Mouse (Mus musculus): ENCODE data around the gene H6pd. TPM values are rescaled to one million over a fixed set of nuclear protein-coding genes. Genes with fewer than 3 reads are reported as not detected.

H6pd gene
- polyA plus RNA-seq, 1 experiment from 2014 or later = 1.9 TPM

- no peak overlapping the region for H3K9ac ChIP-seq (replicated peaks)
- H3K36me3 ChIP-seq = no peaks in the 10 kb centered on the region
- no peaks in the 10 kb centered on the region for H3K9me3 ChIP-seq
- WGBS = 74% methylated on average over 7 of the region's 7 CpGs
- no peak overlapping the region for H3K27ac ChIP-seq
- ATAC-seq = no peak
- H3K4me3 ChIP-seq (replicated peaks) = no peak overlapping the region
- no peaks in the 10 kb centered on the region for H3K4me1 ChIP-seq (replicated peaks)
- no peaks in the 10 kb centered on the region for H3K27me3 ChIP-seq
- H3K4me2 ChIP-seq (replicated peaks) = no peak overlapping the region
Observed at GRCm38 (mm10) chr4:150015436-150015835, 6.6 kb upstream of the H6pd start.

GRCm38 (mm10) chr4:150014378-150015091 is 5.7 kb upstream of the H6pd start:
- H3K9ac ChIP-seq (replicated peaks) = no peak overlapping the region
- no peaks in the 10 kb centered on the region for H3K27me3 ChIP-seq
- H3K36me3 ChIP-seq = no peaks in the 10 kb centered on the region
- H3K27ac ChIP-seq = no peak overlapping the region
- 91% methylated on average over 4 of the region's 4 CpGs for WGBS
- ATAC-seq = no peak
- no peak overlapping the region for H3K4me3 ChIP-seq (replicated peaks)
- H3K4me2 ChIP-seq (replicated peaks) = no peak overlapping the region
- no peaks in the 10 kb centered on the region for H3K9me3 ChIP-seq
- H3K4me1 ChIP-seq (replicated peaks) = no peaks in the 10 kb centered on the region

GRCm38 (mm10) chr4:150013805-150014204 is 5.0 kb upstream of the H6pd start:
- ATAC-seq = no peak
- Histone ChIP-seq H3K4me3 (replicated peaks) (no peak overlapping the region), H3K9ac (replicated peaks) (no peak overlapping the region), H3K27ac (no peak overlapping the region), H3K4me2 (replicated peaks) (no peak overlapping the region), H3K27me3 (no peaks in the 10 kb centered on the region), H3K4me1 (replicated peaks) (0 out of 2 replicates have a peak, but pooled peaks cover 3% of the 10 kb centered on the region), H3K36me3 (no peaks in the 10 kb centered on the region), H3K9me3 (no peaks in the 10 kb centered on the region)
- WGBS = 86% methylated on average over 5 of the region's 5 CpGs

- no peaks in the 10 kb centered on the region for H3K9me3 ChIP-seq
- H3K4me2 ChIP-seq (replicated peaks) = no peak overlapping the region
- no peak for ATAC-seq
- H3K36me3 ChIP-seq = no peaks in the 10 kb centered on the region
- no peak overlapping the region for H3K9ac ChIP-seq (replicated peaks)
- no peak overlapping the region for H3K4me3 ChIP-seq (replicated peaks)
- 0 out of 2 replicates have a peak, but pooled peaks cover 3% of the 10 kb centered on the region for H3K4me1 ChIP-seq (replicated peaks)
- no peak overlapping the region for H3K27ac ChIP-seq
- no peaks in the 10 kb centered on the region for H3K27me3 ChIP-seq
- 88% methylated on average over 8 of the region's 8 CpGs for WGBS
Observed at GRCm38 (mm10) chr4:150013186-150013690, 4.4 kb upstream of the H6pd start.

GRCm38 (mm10) chr4:150012322-150012723 is 3.5 kb upstream of the H6pd start:
- Histone ChIP-seq H3K4me1 (replicated peaks) (0 out of 2 replicates have a peak, but pooled peaks cover 6% of the 10 kb centered on the region), H3K9me3 (no peaks in the 10 kb centered on the region), H3K9ac (replicated peaks) (no peak overlapping the region), H3K4me3 (replicated peaks) (no peak overlapping the region), H3K27me3 (peaks cover 3% of the 10 kb centered on the region; the same call in 1 of the 2 replicates), H3K4me2 (replicated peaks) (no peak overlapping the region), H3K27ac (no peak overlapping the region), H3K36me3 (no peaks in the 10 kb centered on the region)
- ATAC-seq = no peak
- 86% methylated on average over 4 of the region's 4 CpGs for WGBS

GRCm38 (mm10) chr4:150011564-150012321 is 2.9 kb upstream of the H6pd start:
- Histone ChIP-seq H3K9ac (replicated peaks) (no peak overlapping the region), H3K27ac (no peak overlapping the region), H3K4me1 (replicated peaks) (0 out of 2 replicates have a peak, but pooled peaks cover 6% of the 10 kb centered on the region), H3K36me3 (no peaks in the 10 kb centered on the region), H3K4me3 (replicated peaks) (no peak overlapping the region), H3K4me2 (replicated peaks) (no peak overlapping the region), H3K27me3 (peaks cover 3% of the 10 kb centered on the region; the same call in 1 of the 2 replicates), H3K9me3 (no peaks in the 10 kb centered on the region)
- no peak for ATAC-seq
- 62% methylated on average over 10 of the region's 10 CpGs for WGBS

GRCm38 (mm10) chr4:150010054-150010730 is 1.4 kb upstream of the H6pd start:
- 87% methylated on average over 6 of the region's 6 CpGs for WGBS

GRCm38 (mm10) chr4:150009587-150009930 is 736 bp upstream of the H6pd start:
- H3K27ac ChIP-seq = no peak overlapping the region
- ATAC-seq = 0 out of 2 replicates have a peak, but pooled peaks have one; percentile 10
- H3K9ac ChIP-seq (replicated peaks) = no peak overlapping the region
- WGBS = 83% methylated on average over 6 of the region's 6 CpGs
- H3K27me3 ChIP-seq = peaks cover 3% of the 10 kb centered on the region; the same call in 1 of the 2 replicates
- H3K4me1 ChIP-seq (replicated peaks) = 0 out of 2 replicates have a peak, but pooled peaks cover 6% of the 10 kb centered on the region
- no peak overlapping the region for H3K4me3 ChIP-seq (replicated peaks)
- H3K9me3 ChIP-seq = no peaks in the 10 kb centered on the region
- H3K4me2 ChIP-seq (replicated peaks) = no peak overlapping the region
- H3K36me3 ChIP-seq = no peaks in the 10 kb centered on the region

More at GRCm38 (mm10) chr4:150010054-150010730, 1.4 kb upstream of the H6pd start:
- Histone ChIP-seq H3K9me3 (no peaks in the 10 kb centered on the region), H3K4me3 (replicated peaks) (no peak overlapping the region), H3K9ac (replicated peaks) (no peak overlapping the region), H3K4me2 (replicated peaks) (no peak overlapping the region), H3K36me3 (no peaks in the 10 kb centered on the region), H3K27me3 (peaks cover 3% of the 10 kb centered on the region; the same call in 1 of the 2 replicates), H3K27ac (no peak overlapping the region), H3K4me1 (replicated peaks) (0 out of 2 replicates have a peak, but pooled peaks cover 6% of the 10 kb centered on the region)
- ATAC-seq = no peak

GRCm38 (mm10) chr4:150008325-150008852 is 434 bp downstream of the H6pd start:
- Histone ChIP-seq H3K9me3 (no peaks in the 10 kb centered on the region), H3K4me1 (replicated peaks) (0 out of 2 replicates have a peak, but pooled peaks cover 6% of the 10 kb centered on the region), H3K4me3 (replicated peaks) (peak overlapping the region; percentile 57), H3K27me3 (peaks cover 3% of the 10 kb centered on the region; the same call in 1 of the 2 replicates), H3K27ac (peak overlapping the region; percentile 78), H3K36me3 (no peaks in the 10 kb centered on the region), H3K9ac (replicated peaks) (peak overlapping the region; percentile 74), H3K4me2 (replicated peaks) (peak overlapping the region; percentile 79)
- peak; percentile 88 for ATAC-seq
- under 1% methylated on average over 40 of the region's 42 CpGs for WGBS

GRCm38 (mm10) chr4:150007444-150007843 is 1.4 kb downstream of the H6pd start:
- Histone ChIP-seq H3K9ac (replicated peaks) (no peak overlapping the region), H3K4me2 (replicated peaks) (peak overlapping the region; percentile 79; the same call in 1 of the 2 replicates), H3K36me3 (no peaks in the 10 kb centered on the region), H3K4me1 (replicated peaks) (0 out of 2 replicates have a peak, but pooled peaks cover 6% of the 10 kb centered on the region), H3K27ac (no peak overlapping the region), H3K27me3 (peaks cover 3% of the 10 kb centered on the region; the same call in 1 of the 2 replicates), H3K4me3 (replicated peaks) (no peak overlapping the region), H3K9me3 (no peaks in the 10 kb centered on the region)
- WGBS = 93% methylated on average over 3 of the region's 3 CpGs
- ATAC-seq = no peak

- WGBS = 83% methylated on average over 8 of the region's 8 CpGs
Observed at GRCm38 (mm10) chr4:150006991-150007390, 1.8 kb downstream of the H6pd start.

More at GRCm38 (mm10) chr4:150006991-150007390, 1.8 kb downstream of the H6pd start:
- Histone ChIP-seq H3K36me3 (no peaks in the 10 kb centered on the region), H3K4me3 (replicated peaks) (no peak overlapping the region), H3K27ac (no peak overlapping the region), H3K4me1 (replicated peaks) (0 out of 2 replicates have a peak, but pooled peaks cover 6% of the 10 kb centered on the region), H3K9ac (replicated peaks) (no peak overlapping the region), H3K27me3 (peaks cover 3% of the 10 kb centered on the region; the same call in 1 of the 2 replicates), H3K4me2 (replicated peaks) (no peak overlapping the region), H3K9me3 (no peaks in the 10 kb centered on the region)
- ATAC-seq = no peak

Measured in midbrain, embryonic 13.5 days (tissue).